Mouse (Mus musculus) kidney, postnatal 0 days (tissue): Measurements from ENCODE around the gene Pomc. TPM values are rescaled to one million over a fixed set of nuclear protein-coding genes. Genes with fewer than 3 reads are reported as not detected.

Experiments used
- ATAC-seq: fragments of 200-750 bp; cut with Nextera tagmentation; replicated peaks from 2 replicates; pipeline ENCODE4 v1.8.0; 2017; ENCODE audit warnings: low read depth, moderate number of reproducible peaks, moderate TSS enrichment, moderate library complexity; ENCODE audit not compliant: low FRiP score
- DNase-seq: peaks from one replicate; pipeline ENCODE4 v3.0.0-alpha.2; 2016; ENCODE audit warnings: low spot score
- H3K27ac ChIP-seq: fragments of 300-500 bp; sonication (generic); 2 replicates; pipeline ENCODE4 v1.5.1; 2014; ENCODE audit warnings: mild to moderate bottlenecking
- H3K27me3 ChIP-seq: fragments of 300-500 bp; sonication (generic); 2 replicates; pipeline ENCODE4 v1.6.1; 2014; ENCODE audit warnings: low read length, mixed read lengths; ENCODE audit not compliant: insufficient read depth
- H3K36me3 ChIP-seq: fragments of 300-500 bp; sonication (generic); 2 replicates; pipeline ENCODE4 v1.6.1; 2014; ENCODE audit warnings: low read length, mixed read lengths; ENCODE audit not compliant: insufficient read depth
- H3K4me1 ChIP-seq: fragments of 300-500 bp; sonication (generic); replicated peaks from 2 replicates; pipeline ENCODE4 v1.6.1; 2014; ENCODE audit warnings: antibody characterized with exemption, low read length, mixed read lengths; ENCODE audit not compliant: insufficient read depth
- H3K4me2 ChIP-seq: fragments of 300-500 bp; sonication (generic); 2 replicates; pipeline ENCODE4 v1.6.1; 2014; ENCODE audit warnings: mild to moderate bottlenecking, low read length, moderate library complexity, mixed read lengths
- H3K4me3 ChIP-seq: fragments of 300-500 bp; sonication (generic); replicated peaks from 2 replicates; pipeline ENCODE4 v1.5.1; 2014; ENCODE audit warnings: low read depth, low read length
- H3K9ac ChIP-seq: fragments of 300-500 bp; sonication (generic); 2 replicates; pipeline ENCODE4 v1.6.1; 2014; ENCODE audit warnings: low read depth, low read length
- H3K9me3 ChIP-seq: fragments of 300-500 bp; sonication (generic); replicated peaks from 2 replicates; pipeline ENCODE4 v1.6.1; 2016; ENCODE audit warnings: low read length, inconsistent platforms, mixed read lengths
- CTCF ChIP-seq: IDR thresholded peaks from 2 replicates; pipeline ENCODE4 v1.5.1; 2016; ENCODE audit warnings: antibody characterized with exemption, low read depth, mild to moderate bottlenecking, moderate library complexity
- WGBS: fragments of 180-500 bp; shearing (Covaris S2); extraction: QIAGEN DNeasy Blood & Tissue Kit; methylation state at CpG from one replicate; pipeline ENCODE4 v1.1.7; 2014; 5-methylcytosine and 5-hydroxymethylcytosine counted together
- polyA plus RNA-seq: library from polyadenylated mRNA; unstranded; fragments of >200 nt; fragmentation: Nextera tagmentation; extraction: Ambion mirVana; gene quantifications from 2 replicates; pipeline ENCODE4 v1.2.1, GENCODE M21; 2015

The Pomc gene
- polyA plus RNA-seq, 1 experiment from 2014 or later, result 2.7 TPM

- Histone ChIP-seq H3K9me3 (no peaks in the 10 kb centered on the region), H3K4me2 (no peak overlapping the region), H3K27ac (no peak overlapping the region), H3K4me3 (no peak overlapping the region), H3K27me3 (no peaks in the 10 kb centered on the region), H3K36me3 (no peaks in the 10 kb centered on the region), H3K4me1 (no peaks in the 10 kb centered on the region), H3K9ac (no peak overlapping the region)
- TF ChIP-seq CTCF, result no peak
- 80% methylated on average over 9 of the region's 9 CpGs for WGBS
- ATAC-seq (no peak), DNase-seq (no peak)
These were observed 42.0 kb downstream of the Pomc start for GRCm38 (mm10) chr12:3996749-3997148.

GRCm38 (mm10) chr12:4000406-4000805, 45.7 kb downstream of the Pomc start:
- DNase-seq (no peak), ATAC-seq (no peak)
- no peaks in the 10 kb centered on the region for H3K9me3 ChIP-seq
- no peak overlapping the region for H3K4me3 ChIP-seq
- no peak overlapping the region for H3K9ac ChIP-seq
- 92% methylated on average over 5 of the region's 5 CpGs for WGBS
- H3K4me2 ChIP-seq, result no peak overlapping the region
- TF ChIP-seq CTCF, result no peak
- H3K27ac ChIP-seq, result no peak overlapping the region
- no peaks in the 10 kb centered on the region for H3K27me3 ChIP-seq
- no peaks in the 10 kb centered on the region for H3K4me1 ChIP-seq
- no peaks in the 10 kb centered on the region for H3K36me3 ChIP-seq

DNA sequence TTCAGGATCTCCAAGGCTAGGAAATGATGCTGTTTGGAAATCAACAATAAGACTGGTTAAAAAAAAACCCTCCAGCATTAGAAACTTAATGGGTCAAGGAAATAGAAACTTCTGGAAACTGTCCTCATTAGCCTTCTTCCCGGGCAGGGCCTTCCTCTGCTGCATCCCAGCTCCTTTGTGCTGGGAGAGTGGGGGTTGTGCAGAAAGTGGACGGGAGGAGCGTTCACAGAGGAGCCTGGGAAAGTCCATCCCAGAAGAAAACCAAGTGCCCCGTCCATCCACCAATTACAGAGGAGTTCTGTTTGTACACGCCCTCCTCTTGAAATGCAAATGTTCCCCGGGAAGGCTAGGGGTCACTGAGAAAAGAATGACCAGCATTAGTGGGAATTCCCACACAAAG, 49.9 kb downstream of the Pomc start:
- no peak overlapping the region for H3K9ac ChIP-seq
- H3K27me3 ChIP-seq, result no peaks in the 10 kb centered on the region
- no peak for ATAC-seq
- no peaks in the 10 kb centered on the region for H3K36me3 ChIP-seq
- TF ChIP-seq CTCF, result no peak
- no peak overlapping the region for H3K4me3 ChIP-seq
- no peaks in the 10 kb centered on the region for H3K9me3 ChIP-seq
- H3K27ac ChIP-seq, result no peak overlapping the region
- DNase-seq, result peak; percentile 27
- H3K4me2 ChIP-seq, result no peak overlapping the region
- 0 out of 2 replicates have a peak, but pooled peaks cover 3% of the 10 kb centered on the region for H3K4me1 ChIP-seq
- 21% methylated on average over 6 of the region's 6 CpGs for WGBS

- H3K4me2 ChIP-seq, result no peak overlapping the region
- WGBS, result 83% methylated on average over 7 of the region's 7 CpGs
- H3K27ac ChIP-seq, result no peak overlapping the region
- no peaks in the 10 kb centered on the region for H3K27me3 ChIP-seq
- H3K36me3 ChIP-seq, result no peaks in the 10 kb centered on the region
- 0 out of 2 replicates have a peak, but pooled peaks cover 3% of the 10 kb centered on the region for H3K4me1 ChIP-seq
- DNase-seq, result no peak
- no peak for ATAC-seq
- H3K9me3 ChIP-seq, result no peaks in the 10 kb centered on the region
- H3K9ac ChIP-seq, result no peak overlapping the region
- no peak for TF ChIP-seq CTCF
- H3K4me3 ChIP-seq, result no peak overlapping the region
These were observed 51.3 kb downstream of the Pomc start for GRCm38 (mm10) chr12:4006079-4006478.

GRCm38 (mm10) chr12:4007181-4007580, 52.4 kb downstream of the Pomc start:
- H3K36me3 ChIP-seq, result no peaks in the 10 kb centered on the region
- H3K9ac ChIP-seq, result no peak overlapping the region
- no peaks in the 10 kb centered on the region for H3K27me3 ChIP-seq
- no peak for ATAC-seq
- no peak overlapping the region for H3K4me3 ChIP-seq
- no peak overlapping the region for H3K27ac ChIP-seq
- H3K4me1 ChIP-seq, result 0 out of 2 replicates have a peak, but pooled peaks cover 3% of the 10 kb centered on the region
- no peak for DNase-seq
- no peak overlapping the region for H3K4me2 ChIP-seq
- WGBS, result 69% methylated on average over 4 of the region's 4 CpGs
- no peak for TF ChIP-seq CTCF
- H3K9me3 ChIP-seq, result no peaks in the 10 kb centered on the region

DNA sequence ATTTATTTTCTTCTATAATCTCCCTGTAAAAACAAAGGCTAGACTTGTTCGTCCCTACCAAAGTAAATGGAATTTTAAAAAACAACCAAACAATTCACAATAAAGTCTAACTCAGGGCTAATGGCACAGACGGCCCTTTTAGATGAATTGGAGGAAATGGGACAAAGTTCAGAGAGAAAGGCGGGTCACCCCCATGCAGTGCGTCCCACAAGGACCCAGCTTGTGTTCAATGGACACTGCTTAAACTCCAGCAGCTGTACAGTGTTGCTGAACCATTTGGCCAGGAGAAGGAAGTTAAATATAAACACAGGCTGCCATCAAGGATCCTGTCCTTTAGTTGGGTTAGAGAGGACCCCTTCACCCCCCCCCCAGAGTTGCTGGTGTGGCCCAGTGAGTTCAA, 53.0 kb downstream of the Pomc start:
- no peak for TF ChIP-seq CTCF
- Histone ChIP-seq H3K9me3 (no peaks in the 10 kb centered on the region), H3K27me3 (no peaks in the 10 kb centered on the region), H3K9ac (no peak overlapping the region), H3K4me3 (no peak overlapping the region), H3K4me2 (no peak overlapping the region), H3K4me1 (0 out of 2 replicates have a peak, but pooled peaks cover 3% of the 10 kb centered on the region), H3K36me3 (no peaks in the 10 kb centered on the region), H3K27ac (no peak overlapping the region)
- ATAC-seq (no peak), DNase-seq (no peak)
- 48% methylated on average over 4 of the region's 4 CpGs for whole genome bisulfite sequencing

- ATAC-seq (no peak), DNase-seq (peak; percentile 29)
- no peaks in the 10 kb centered on the region for H3K9me3 ChIP-seq
- H3K36me3 ChIP-seq, result no peaks in the 10 kb centered on the region
- no peak overlapping the region for H3K9ac ChIP-seq
- no peaks in the 10 kb centered on the region for H3K27me3 ChIP-seq
- H3K4me2 ChIP-seq, result peak overlapping the region; percentile 25; the same call in 1 of the 2 replicates
- TF ChIP-seq CTCF, result 0 out of 2 replicates have a peak, but pooled peaks have one; percentile 10
- H3K4me3 ChIP-seq, result no peak overlapping the region
- WGBS, result 43% methylated on average over 12 of the region's 12 CpGs
- H3K27ac ChIP-seq, result no peak overlapping the region
- H3K4me1 ChIP-seq, result 0 out of 2 replicates have a peak, but pooled peaks cover 3% of the 10 kb centered on the region
These were observed 54.0 kb downstream of the Pomc start for GRCm38 (mm10) chr12:4008731-4009130.

Other genes starting within 250 kb of the Pomc start
- 96.5 and 112 TPM in 2 replicates for gene Dnmt3a, start 148.9 kb upstream of the Pomc start, polyA plus RNA-seq
- gene Efr3b, start 84.0 kb downstream of the Pomc start, polyA plus RNA-seq, result 1.1 and 1.4 TPM in 2 replicates
- 4.0 and 4.7 TPM in 2 replicates for gene Dnajc27, start 127.6 kb downstream of the Pomc start, polyA plus RNA-seq
- gene Adcy3, start 178.2 kb downstream of the Pomc start, polyA plus RNA-seq, result 5.7 and 6.2 TPM in 2 replicates